In the genomic region with DNA sequence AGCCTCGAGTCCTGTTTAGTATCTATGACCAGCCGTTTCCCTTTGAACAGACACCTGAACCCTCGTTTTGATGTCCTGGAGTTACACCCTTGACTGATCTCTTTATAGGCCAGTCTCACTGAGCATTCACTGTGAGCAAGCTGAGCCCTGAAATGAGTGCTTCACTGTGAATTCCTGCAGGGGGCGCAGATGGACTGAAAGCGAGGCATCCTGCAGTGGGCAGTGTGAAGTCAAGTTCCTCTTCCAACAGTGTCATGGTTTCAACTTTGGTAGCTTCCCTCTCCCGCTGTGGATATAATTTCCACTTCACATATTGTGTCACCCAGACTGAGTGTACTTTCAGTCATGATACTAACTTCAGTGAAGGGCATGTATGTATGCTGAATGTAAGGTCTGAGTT, we compare ENCODE assay signal across 8 mouse cellular contexts.
A peak's percentile ranks its signal among the peaks of the same experiment; 100 is the strongest.
DNase-seq lines count a peak whose midpoint lies in the region; ATAC-seq and TF ChIP-seq lines count a peak whose summit lies in the region.

No protein-coding gene starts in this region.

- H3K4me2 ChIP-seq in kidney, embryonic 14.5 days (replicated peaks; ENCODE audit: low read depth, low read length) = no peak overlapping the region

- no peak overlapping the region for H3K9ac ChIP-seq in heart, adult 2 months (ENCODE audit: low read depth, low read length)
- H3K9ac ChIP-seq in kidney, embryonic 14.5 days (ENCODE audit: low read depth, low read length) = no peak overlapping the region
- H3K9ac ChIP-seq in liver, adult 2 months (ENCODE audit: low read depth, low read length) = no peak overlapping the region

- TF ChIP-seq CTCF in heart, adult 2 months (IDR thresholded peaks at IDR 0.05) = peak; percentile 95
- TF ChIP-seq CTCF in liver, adult 2 months (IDR thresholded peaks at IDR 0.05; ENCODE audit: low read depth, low read length) = peak; percentile 89

- peak; percentile 95 for ATAC-seq in kidney, embryonic 14.5 days (ENCODE audit: low FRiP score, low TSS enrichment)

- H3K79me2 ChIP-seq in heart, adult 2 months (replicated peaks; ENCODE audit: control insufficient read depth, insufficient read depth, low read length) = no peaks in the 10 kb centered on the region
- no peaks in the 10 kb centered on the region for H3K79me2 ChIP-seq in liver, adult 2 months (ENCODE audit: control insufficient read depth, insufficient read depth, low read length)

- TF ChIP-seq EP300 in heart, adult 2 months (IDR thresholded peaks at IDR 0.05; ENCODE audit: insufficient read depth, low read depth, low read length) = peak; percentile 91

- intact Hi-C loops in heart, adult 2 months (cut with DNase I) = loop anchor here (1.0 to 5.0 kb wide), 3 partner anchors 206 to 306 kb away; no protein-coding TSS in a partner anchor

- H3K4me3 ChIP-seq in heart, adult 2 months = no peak overlapping the region
- H3K4me3 ChIP-seq in kidney, embryonic 14.5 days (ENCODE audit: low read length) = no peak overlapping the region
- H3K4me3 ChIP-seq in liver, adult 2 months (ENCODE audit: insufficient read depth, low read depth, low read length) = no peak overlapping the region

- no peaks in the 10 kb centered on the region for H3K36me3 ChIP-seq in heart, adult 2 months (ENCODE audit: control insufficient read depth, insufficient read depth, low read length)
- no peaks in the 10 kb centered on the region for H3K36me3 ChIP-seq in kidney, embryonic 14.5 days (ENCODE audit: control insufficient read depth, insufficient read depth, low read length)
- H3K36me3 ChIP-seq in liver, adult 2 months (ENCODE audit: control insufficient read depth, insufficient read depth, low read length) = no peaks in the 10 kb centered on the region

- H3K27ac ChIP-seq in heart, adult 2 months = no peak overlapping the region
- H3K27ac ChIP-seq in kidney, embryonic 14.5 days (ENCODE audit: low read depth, low read length) = no peak overlapping the region
- no peak overlapping the region for H3K27ac ChIP-seq in liver, adult 2 months (replicated peaks; ENCODE audit: insufficient read depth, low read depth, low read length)

- H3K9me3 ChIP-seq in kidney, embryonic 14.5 days (ENCODE audit: control insufficient read depth, low read length) = no peaks in the 10 kb centered on the region

- peak; percentile 30 to 45 for DNase-seq in urinary bladder, adult 18-20 months (ENCODE audit: low spot score in 2 of 2)
- DNase-seq in urinary bladder, postnatal 10 days (ENCODE audit: low spot score) = no peak
- DNase-seq in embryo, embryonic 11 days = peak; percentile 77
- DNase-seq in heart, adult 2 months = peak; percentile 74 to 79
- DNase-seq in liver, adult 2 months (ENCODE audit: extremely low read depth, low read depth, low spot score) = peak; percentile 41
- DNase-seq in naive thymus-derived CD4-positive, alpha-beta T cell, adult 2 months (ENCODE audit: low read depth) = peak; percentile 90
- DNase-seq in spleen, postnatal 4 days (ENCODE audit: low spot score in 2 of 2) = peak; percentile 67 to 87

- WGBS in heart, adult 2 months = 14% methylated on average over 6 of the region's 6 CpGs
- WGBS in kidney, embryonic 14.5 days = 13% methylated on average over 6 of the region's 6 CpGs
- WGBS in liver, adult 2 months = 24% methylated on average over 6 of the region's 6 CpGs

- H3K4me1 ChIP-seq in heart, adult 2 months (ENCODE audit: control insufficient read depth, insufficient read depth, low read length) = peaks cover 2% of the 10 kb centered on the region; the same call in 1 of the 2 replicates
- no peaks in the 10 kb centered on the region for H3K4me1 ChIP-seq in kidney, embryonic 14.5 days (ENCODE audit: control insufficient read depth, insufficient read depth, low read length)
- H3K4me1 ChIP-seq in liver, adult 2 months (ENCODE audit: control insufficient read depth, insufficient read depth, low read length) = no peaks in the 10 kb centered on the region

- no peaks in the 10 kb centered on the region for H3K27me3 ChIP-seq in heart, adult 2 months (ENCODE audit: control insufficient read depth, insufficient read depth, low read length)
- H3K27me3 ChIP-seq in kidney, embryonic 14.5 days (ENCODE audit: control insufficient read depth, insufficient read depth, low read length) = no peaks in the 10 kb centered on the region
- no peaks in the 10 kb centered on the region for H3K27me3 ChIP-seq in liver, adult 2 months (ENCODE audit: control insufficient read depth, insufficient read depth, low read length)

- TF ChIP-seq POLR2A in heart, adult 2 months (IDR thresholded peaks at IDR 0.05; ENCODE audit: insufficient read depth, low read depth, low read length) = no peak
- no peak for TF ChIP-seq POLR2A in liver, adult 2 months (IDR thresholded peaks at IDR 0.05; ENCODE audit: extremely low read depth, insufficient read depth, low read length)
